Mouse (Mus musculus): ENCODE measurements at regions not wholly inside any gene's neighbourhood (a gene's known extent, or its start where the extent isn't known, plus 50 kb on each side); places are given as distances from the start of the nearest gene placed in this dataset.

- DNase-seq (ENCODE audit: low spot score in 2 of 2): no peak
Observed at GRCm38 (mm10) chr7:73139901-73140300, 235.4 kb upstream of the Rgma start.

GRCm38 (mm10) chr7:73141167-73141566 lies 234.1 kb upstream of the Rgma start:
- DNase-seq (ENCODE audit: low spot score in 2 of 2): no peak

DNA sequence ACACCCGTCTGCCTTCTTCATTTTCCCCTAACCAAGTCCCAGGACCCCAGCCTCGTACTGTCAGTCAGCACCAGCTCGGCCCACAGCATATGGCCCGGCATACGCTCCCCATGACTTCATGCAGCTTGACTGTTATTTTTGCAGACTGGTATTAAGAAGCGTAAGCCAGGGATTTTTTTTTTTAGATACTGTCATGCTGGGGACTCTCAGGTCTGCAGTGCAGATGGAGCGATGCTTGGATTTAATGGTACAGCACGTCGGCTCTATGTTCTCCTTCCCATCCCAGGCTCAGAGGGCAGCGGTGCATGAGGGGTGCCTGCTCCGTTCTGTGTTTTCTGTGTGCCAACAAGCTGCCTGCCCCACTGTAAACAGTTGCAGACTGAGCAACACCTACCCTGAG lies 231.4 kb upstream of the Rgma start:
- DNase-seq (ENCODE audit: low spot score in 2 of 2): no peak

- no peak for DNase-seq (ENCODE audit: low spot score in 2 of 2)
Observed at GRCm38 (mm10) chr7:73144846-73145245, 230.5 kb upstream of the Rgma start.

GRCm38 (mm10) chr7:73147251-73147650 lies 228.1 kb upstream of the Rgma start:
- no peak for DNase-seq (ENCODE audit: low spot score in 2 of 2)

DNA sequence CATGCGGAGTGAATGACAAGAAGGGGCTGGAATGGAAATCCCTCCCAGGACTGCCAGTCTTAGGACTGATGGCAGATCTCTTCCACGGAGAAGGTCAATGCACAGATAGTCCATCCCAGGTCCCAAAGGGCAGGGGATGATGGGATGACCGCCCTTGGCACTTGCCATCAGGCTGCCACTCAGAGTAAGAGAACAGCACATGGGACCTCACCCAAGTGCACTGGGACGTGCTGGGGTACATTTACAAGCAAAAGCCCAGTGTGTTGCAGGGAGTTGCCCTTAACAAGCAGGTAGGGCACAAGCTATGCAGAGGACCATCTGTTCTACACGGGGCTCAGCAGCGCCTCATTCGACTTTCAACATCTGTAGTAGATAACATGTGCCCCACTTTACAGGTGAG lies 224.9 kb upstream of the Rgma start:
- no peak for DNase-seq (ENCODE audit: low spot score in 2 of 2)

DNA sequence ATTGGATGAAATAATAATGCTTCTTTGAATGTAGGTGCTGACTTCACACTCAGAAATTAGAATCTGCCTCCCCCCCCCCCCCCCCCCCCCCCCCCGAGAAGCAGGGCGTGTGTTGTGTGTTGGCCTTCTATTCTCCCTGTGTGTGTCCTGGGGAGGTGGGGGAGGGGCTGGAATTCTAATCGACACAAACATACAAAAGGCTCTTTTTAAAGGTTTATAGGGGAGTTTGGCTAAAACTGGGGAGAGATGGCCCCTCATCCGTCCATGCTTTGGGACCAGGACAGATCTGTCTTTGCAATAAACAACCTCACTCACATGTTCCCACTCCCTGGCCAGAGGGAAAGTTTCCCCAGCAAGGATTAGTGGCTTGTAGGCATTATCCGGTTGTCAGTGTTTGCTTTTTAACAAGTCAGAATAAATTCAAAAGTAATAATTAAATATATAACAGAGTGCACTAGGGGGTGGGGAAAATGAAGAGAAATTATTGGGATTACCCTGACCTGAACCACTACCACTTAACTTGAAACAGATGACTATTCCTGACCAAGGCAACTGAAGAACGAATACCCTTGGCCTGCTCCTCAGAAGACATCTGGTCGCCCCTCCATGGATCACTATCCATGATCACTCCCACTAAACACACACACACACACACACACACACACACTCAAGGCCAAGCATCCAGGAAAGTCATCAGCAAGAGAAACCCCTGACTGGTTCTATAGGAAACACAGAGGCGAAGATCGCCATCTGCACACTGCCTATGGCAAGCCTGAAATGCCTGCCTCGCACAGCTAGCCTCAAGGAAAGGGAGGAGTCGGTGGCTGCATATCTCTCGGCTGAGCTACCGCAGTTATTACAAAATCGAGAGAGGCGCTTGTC lies 223.5 kb upstream of the Rgma start:
- no peak for DNase-seq (ENCODE audit: low spot score in 2 of 2)

- no peak for DNase-seq (ENCODE audit: low spot score in 2 of 2)
Observed at GRCm38 (mm10) chr7:73153668-73154067, 221.6 kb upstream of the Rgma start.

GRCm38 (mm10) chr7:73158833-73159232 lies 216.5 kb upstream of the Rgma start:
- DNase-seq (ENCODE audit: low spot score in 2 of 2): no peak

DNA sequence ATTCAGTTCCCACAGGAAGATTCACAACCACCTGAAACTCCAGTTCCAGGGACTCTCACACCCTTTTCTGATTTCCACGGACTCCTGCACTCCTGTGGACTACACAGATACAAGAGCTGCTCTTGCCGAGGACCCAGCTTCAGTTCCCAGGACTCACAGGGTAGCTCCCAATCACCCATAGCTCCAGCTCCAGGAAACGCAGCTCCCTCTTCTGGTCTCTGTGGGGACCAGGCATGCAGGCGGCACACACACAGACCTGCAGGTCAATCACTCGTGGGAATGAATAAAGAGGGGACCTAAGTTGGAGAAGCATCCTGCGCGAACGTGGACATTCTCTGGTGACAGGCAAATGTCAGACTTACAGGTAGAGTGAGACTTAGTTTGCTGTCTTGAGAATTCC lies 214.3 kb upstream of the Rgma start:
- no peak for DNase-seq (ENCODE audit: low spot score in 2 of 2)

DNA sequence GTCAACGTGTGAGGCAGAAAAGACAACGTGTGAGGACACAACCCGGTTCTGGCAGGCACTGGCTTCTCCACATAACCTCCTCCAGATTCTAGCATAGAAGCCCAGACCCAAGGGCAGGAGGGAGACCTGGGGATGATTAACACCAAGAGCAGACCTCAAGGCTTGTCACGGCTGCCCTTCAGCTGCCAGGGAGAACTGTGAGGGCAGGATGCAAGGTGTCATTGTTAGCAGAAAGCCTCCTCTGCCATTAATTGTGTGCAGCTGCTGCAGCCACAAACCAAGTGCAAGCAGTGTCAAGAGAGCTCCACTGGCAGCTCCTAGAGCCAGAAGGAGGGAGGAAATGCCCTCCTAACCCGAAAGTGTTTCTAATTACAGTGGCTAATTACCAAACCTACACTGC lies 211.6 kb upstream of the Rgma start:
- DNase-seq (ENCODE audit: low spot score in 2 of 2): no peak

GRCm38 (mm10) chr7:73165521-73165920 lies 209.8 kb upstream of the Rgma start:
- DNase-seq (ENCODE audit: low spot score in 2 of 2): no peak

- no peak for DNase-seq (ENCODE audit: low spot score in 2 of 2)
Observed at GRCm38 (mm10) chr7:73169416-73169815, 205.9 kb upstream of the Rgma start.

GRCm38 (mm10) chr7:73172615-73173014 lies 202.7 kb upstream of the Rgma start:
- DNase-seq (ENCODE audit: low spot score in 2 of 2): no peak

DNA sequence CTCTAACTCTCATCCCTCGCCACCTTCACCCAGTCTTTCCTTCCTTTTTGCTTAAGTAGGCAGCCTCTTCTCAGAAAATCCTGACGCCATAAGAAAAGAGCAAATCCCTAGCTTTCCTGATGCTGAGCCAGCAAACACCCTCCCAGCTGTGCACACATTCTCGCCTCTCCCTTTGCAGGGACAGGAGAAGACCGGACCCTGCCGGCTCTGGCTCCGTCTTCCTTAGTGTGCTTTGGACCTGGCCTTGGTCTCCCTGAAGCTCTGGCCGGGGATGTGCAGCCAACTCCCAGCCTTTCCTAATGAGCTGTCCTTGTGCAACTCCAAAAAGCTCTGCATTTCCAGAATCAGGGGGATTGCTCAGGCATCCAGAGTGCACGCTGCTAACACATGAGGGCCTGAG lies 191.5 kb upstream of the Rgma start:
- DNase-seq (ENCODE audit: low spot score in 2 of 2): no peak

DNA sequence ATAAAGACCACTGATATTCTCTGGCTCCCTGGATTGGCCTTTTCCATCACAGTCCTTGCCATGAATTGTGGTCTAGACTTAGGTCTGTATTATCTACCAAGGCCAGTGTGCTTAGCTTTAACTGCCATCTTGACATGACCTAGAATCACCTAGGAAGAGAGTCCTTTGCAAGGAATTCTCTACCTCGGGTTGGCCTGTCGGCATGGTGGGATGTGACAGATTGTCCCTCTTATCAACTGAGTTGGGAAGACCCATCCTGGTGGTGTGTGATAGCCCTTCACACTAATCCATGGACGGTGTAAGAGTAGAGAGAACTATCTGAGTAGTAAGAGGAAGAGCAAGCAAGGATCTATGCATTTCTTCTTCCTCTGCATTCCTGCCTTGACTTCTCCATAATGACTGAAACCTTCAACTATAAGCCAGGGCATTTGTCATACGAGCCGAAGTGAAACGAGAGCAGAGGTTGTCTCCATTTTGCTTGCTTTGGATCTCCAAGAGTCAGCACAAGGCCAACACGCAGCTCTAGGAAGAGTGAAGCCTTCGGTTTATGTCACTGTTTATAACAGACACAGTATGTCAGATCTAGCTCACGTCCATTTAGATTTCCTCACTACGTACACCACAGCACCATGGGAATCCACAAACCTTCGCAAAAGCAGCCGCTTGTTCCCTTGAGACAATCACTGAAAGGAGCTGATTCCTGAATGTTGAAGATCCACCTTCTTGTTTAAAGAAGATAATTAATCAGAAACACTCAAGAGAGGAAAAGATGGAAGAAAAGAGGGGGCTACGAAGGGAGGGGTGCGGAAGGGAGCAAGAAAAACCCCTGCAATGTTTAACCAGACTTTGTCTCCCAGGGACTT lies 190.9 kb upstream of the Rgma start:
- DNase-seq (ENCODE audit: low spot score in 2 of 2): no peak

DNA sequence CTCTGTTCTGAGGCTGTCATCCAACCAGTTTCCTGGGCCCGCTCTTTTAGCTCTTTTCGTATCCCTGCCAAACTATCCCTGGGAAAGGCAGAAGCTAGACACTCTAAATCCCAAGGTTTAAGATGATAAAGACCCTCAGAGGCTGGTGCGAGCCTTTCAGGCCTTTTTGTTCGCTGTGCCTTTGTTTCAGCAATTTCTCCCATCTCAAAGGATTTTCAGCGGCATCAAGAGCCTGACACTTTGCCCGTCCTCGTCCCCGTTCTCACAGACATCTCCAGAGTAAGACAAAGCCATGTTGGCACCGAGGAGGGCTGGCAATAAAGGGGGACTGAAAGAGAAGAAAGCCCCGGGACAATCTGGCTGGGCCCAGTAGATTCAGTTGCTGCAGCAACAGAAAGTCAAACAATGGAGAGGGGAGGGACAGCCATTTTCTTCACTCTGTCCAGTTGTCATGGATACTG lies 190.2 kb upstream of the Rgma start:
- no peak for DNase-seq (ENCODE audit: low spot score in 2 of 2)

DNA sequence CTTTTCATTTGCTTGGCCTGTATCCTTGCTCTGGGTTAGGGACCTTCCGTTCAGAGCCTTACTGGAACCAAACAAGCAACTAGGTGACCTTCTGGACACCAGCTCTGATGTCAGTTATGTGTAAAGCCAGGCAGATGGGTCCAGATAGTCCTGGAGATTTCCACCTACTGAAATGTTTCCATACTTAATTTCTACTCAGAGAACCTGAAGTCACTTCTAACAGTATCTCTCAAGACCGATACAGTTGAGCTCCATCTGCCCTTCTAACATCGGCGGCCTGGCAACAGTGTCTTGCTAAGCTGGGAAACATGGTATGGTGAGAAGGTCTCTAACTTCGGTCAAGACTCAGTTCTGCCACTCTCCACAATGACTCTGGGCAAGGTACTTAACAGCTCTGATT lies 189.7 kb upstream of the Rgma start:
- DNase-seq (ENCODE audit: low spot score in 2 of 2): no peak

- no peak for DNase-seq (ENCODE audit: low spot score in 2 of 2)
Observed at GRCm38 (mm10) chr7:73186501-73186900, 188.8 kb upstream of the Rgma start.

- DNase-seq (ENCODE audit: low spot score in 2 of 2): no peak
Observed at GRCm38 (mm10) chr7:73191388-73192278, 183.7 kb upstream of the Rgma start.

DNA sequence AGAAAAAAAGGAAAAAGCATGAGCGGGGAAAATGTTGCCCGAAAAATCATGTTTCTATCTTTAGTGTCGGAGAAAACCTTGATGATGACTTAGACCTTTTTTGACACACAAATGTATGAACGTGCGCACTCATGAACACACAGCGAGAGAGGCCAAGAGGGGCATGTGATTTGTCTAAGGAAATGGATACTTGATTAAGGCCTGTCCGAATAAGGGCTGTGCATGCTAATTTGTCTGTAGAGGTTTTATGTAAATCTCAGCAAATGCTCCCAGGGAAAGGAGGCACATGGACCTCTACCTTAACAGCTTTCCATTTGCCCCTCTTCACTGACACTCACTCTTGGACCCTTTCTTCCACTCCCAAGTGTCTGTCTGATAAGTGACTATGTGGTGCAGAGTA lies 182.5 kb upstream of the Rgma start:
- DNase-seq (ENCODE audit: low spot score in 2 of 2): no peak

GRCm38 (mm10) chr7:73195306-73195705 lies 180.0 kb upstream of the Rgma start:
- DNase-seq (ENCODE audit: low spot score in 2 of 2): no peak

Data from spleen, postnatal 10 days (tissue).